Mouse (Mus musculus) ES-Bruce4 (cell line): ENCODE data around the gene Aplf.

Experiments used
- CTCF ChIP-seq: IDR thresholded peaks from one replicate; pipeline ENCODE4 v1.8.1; 2011; ENCODE audit warnings: low read depth, low read length
- POLR2A ChIP-seq: IDR thresholded peaks from one replicate; pipeline ENCODE4 v1.8.1; 2011; ENCODE audit warnings: low read length; ENCODE audit not compliant: insufficient read depth

DNA sequence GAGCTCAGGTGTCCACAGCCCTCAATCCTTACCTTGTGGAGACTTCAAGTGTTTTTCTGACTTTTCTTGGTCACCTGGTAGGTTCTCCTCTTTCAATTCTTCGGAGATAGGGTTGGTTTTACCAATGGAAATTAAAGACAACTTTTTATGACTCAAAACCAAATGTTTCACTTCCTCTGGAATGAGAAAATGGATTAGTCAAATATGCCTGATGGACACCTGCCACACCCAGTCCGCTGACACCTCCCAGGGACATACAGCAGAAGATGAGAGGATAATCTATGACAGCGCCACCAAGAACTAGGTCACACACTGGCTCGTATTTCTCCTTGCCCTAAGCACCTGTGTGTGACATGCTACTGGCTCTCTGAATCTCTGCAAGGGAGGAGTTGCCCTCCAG is 42.1 kb upstream of the Aplf start:
- TF ChIP-seq POLR2A (no peak), CTCF (no peak)
